Mouse (Mus musculus): ENCODE data around the gene Zzef1.

- no peak for TF ChIP-seq CTCF (IDR thresholded peaks at IDR 0.05; ENCODE audit: control insufficient read depth, insufficient read depth, insufficient replicate concordance, low read depth, low read length)
- no peak for TF ChIP-seq POLR2A (IDR thresholded peaks at IDR 0.05; ENCODE audit: control insufficient read depth, low read depth, low read length)
Measured at GRCm38 (mm10) chr11:72953440-72954151, 157.6 kb downstream of the Zzef1 start.
